Mouse (Mus musculus) adrenal gland, adult (tissue): ENCODE data around the gene Syna.

ENCODE experiments used
- DNase-seq, 2 experiments: peaks; one replicate each; pipeline ENCODE4 v3.0.0; 2022 to 2023; ENCODE audit warnings: low spot score in 1 of 2; ENCODE audit not compliant: inconsistent age in 2 of 2

The Syna gene

GRCm38 (mm10) chr5:134568030-134568429 lies 8.1 kb upstream of the Syna start:
- no peak for DNase-seq

- no peak for DNase-seq
Measured at GRCm38 (mm10) chr5:134567445-134567844, 7.5 kb upstream of the Syna start.

GRCm38 (mm10) chr5:134565696-134566095 lies 5.7 kb upstream of the Syna start:
- DNase-seq = no peak

- no peak for DNase-seq
Measured at GRCm38 (mm10) chr5:134564272-134564671, 4.3 kb upstream of the Syna start.

- DNase-seq = no peak
Measured at GRCm38 (mm10) chr5:134560450-134561171, 640 bp upstream of the Syna start.

GRCm38 (mm10) chr5:134555463-134556164 lies 4.4 kb downstream of the Syna start:
- DNase-seq = peak; percentile 88 to 92

- peak; percentile 84 to 93 for DNase-seq
Measured at GRCm38 (mm10) chr5:134553951-134554546, 5.9 kb downstream of the Syna start.

- peak; percentile 99 for DNase-seq
Measured at GRCm38 (mm10) chr5:134552110-134552972, 7.6 kb downstream of the Syna start, which contains the start of gene Clip2. Clip2 (minus strand) TSS chr5:134552434.

- DNase-seq = peak; percentile 65 to 77
Measured at GRCm38 (mm10) chr5:134551233-134552109, 8.5 kb downstream of the Syna start.

GRCm38 (mm10) chr5:134550836-134551232 lies 9.1 kb downstream of the Syna start:
- no peak for DNase-seq

- no peak for DNase-seq
Measured at GRCm38 (mm10) chr5:134549640-134550168, 10.3 kb downstream of the Syna start.

GRCm38 (mm10) chr5:134548306-134548705 lies 11.7 kb downstream of the Syna start:
- DNase-seq = no peak

- DNase-seq = no peak
Measured at GRCm38 (mm10) chr5:134546790-134547189, 13.2 kb downstream of the Syna start.

- peak in 1 of 2 experiments; percentile 65 for DNase-seq
Measured at GRCm38 (mm10) chr5:134545242-134545629, 14.7 kb downstream of the Syna start.

- DNase-seq = peak in 1 of 2 experiments; percentile 67
Measured at GRCm38 (mm10) chr5:134544516-134545241, 15.3 kb downstream of the Syna start.

- DNase-seq = peak; percentile 57 to 76
Measured at GRCm38 (mm10) chr5:134541640-134542039, 18.3 kb downstream of the Syna start.

- peak in 1 of 2 experiments; percentile 70 for DNase-seq
Measured at GRCm38 (mm10) chr5:134540881-134541280, 19.1 kb downstream of the Syna start.

- peak; percentile 76 to 88 for DNase-seq
Measured at GRCm38 (mm10) chr5:134539891-134540290, 20.1 kb downstream of the Syna start.

GRCm38 (mm10) chr5:134536036-134536435 lies 23.9 kb downstream of the Syna start:
- DNase-seq = no peak
